Mouse (Mus musculus): ENCODE measurements around the gene Zc3hav1. TPM values are rescaled to one million over a fixed set of nuclear protein-coding genes. Genes with fewer than 3 reads are reported as not detected.

Gene Zc3hav1
- 363 TPM for total RNA-seq (2023)

GRCm38 (mm10) chr6:38353811-38354722 is at the start of gene Zc3hav1:
Gene Zc3hav1, minus strand, starts transcription at chr6:38354603.

GRCm38 (mm10) chr6:38381129-38381771 is 26.8 kb upstream of the Zc3hav1 start, which contains the start of gene Ttc26:
Gene Ttc26, plus strand, starts transcription at chr6:38381469.

GRCm38 (mm10) chr6:38298761-38299401 is 55.5 kb downstream of the Zc3hav1 start, which contains the start of gene Zc3hav1l:
Gene Zc3hav1l, minus strand, starts transcription at chr6:38299259.

Other genes with a start within 250 kb of the Zc3hav1 start
- not detected for gene Tmem213, start 245.3 kb downstream of the Zc3hav1 start, total RNA-seq (2023)
- 1.1 TPM for gene Atp6v0a4, start 230.0 kb downstream of the Zc3hav1 start, total RNA-seq (2023)
- gene D630045J12Rik, start 100.6 kb downstream of the Zc3hav1 start, total RNA-seq (2023): 0.15 TPM
- gene Zc3hav1l, start 55.3 kb downstream of the Zc3hav1 start, total RNA-seq (2023): 5.2 TPM
- gene Ttc26, start 26.9 kb upstream of the Zc3hav1 start, total RNA-seq (2023): not detected
- gene Ubn2, start 79.3 kb upstream of the Zc3hav1 start, total RNA-seq (2023): 47.5 TPM
- 23.3 TPM for gene Fmc1, start 178.9 kb upstream of the Zc3hav1 start, total RNA-seq (2023)
- gene Luc7l2, start 196.7 kb upstream of the Zc3hav1 start, total RNA-seq (2023): 442 TPM

Data from CD4-positive naive resting alpha-beta T cell, adult 76 days (primary cell).